Mouse (Mus musculus) gastrocnemius, postnatal 14 days (tissue): ENCODE measurements at regions not wholly inside any gene's neighbourhood (a gene's known extent, or its start where the extent isn't known, plus 50 kb on each side); places are given as distances from the start of the nearest gene placed in this dataset.

Source experiments
- DNase-seq: peaks from one replicate; pipeline ENCODE4 v3.0.0; 2021; ENCODE audit warnings: mixed read lengths
- intact Hi-C: fragments of 180-260 bp; cut with DNase I; formaldehyde crosslinking; loops from one replicate; pipeline ENCODE4 v1.15.1; 2025; ENCODE audit warnings: low total_unique reads

DNA sequence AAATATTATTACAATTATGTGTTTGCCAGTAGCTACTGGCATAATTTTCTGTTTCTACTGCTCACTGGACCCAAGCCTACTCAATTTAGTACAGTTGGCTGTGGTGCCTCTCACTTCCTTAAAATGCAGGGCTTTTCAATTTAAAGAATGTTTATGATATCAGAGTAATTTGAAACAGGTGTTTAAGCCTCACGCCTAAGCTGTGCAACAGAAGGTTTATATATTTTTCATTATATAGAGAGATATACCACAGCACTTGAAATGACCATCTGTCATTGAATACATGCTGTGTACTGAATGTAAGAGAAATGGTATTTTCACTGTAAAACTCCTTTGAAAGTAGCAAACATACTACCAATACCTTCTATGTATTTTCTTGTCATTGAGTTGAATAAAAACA is 376.8 kb downstream of the Otol1 start:
- intact Hi-C loops: no loop called here

DNA sequence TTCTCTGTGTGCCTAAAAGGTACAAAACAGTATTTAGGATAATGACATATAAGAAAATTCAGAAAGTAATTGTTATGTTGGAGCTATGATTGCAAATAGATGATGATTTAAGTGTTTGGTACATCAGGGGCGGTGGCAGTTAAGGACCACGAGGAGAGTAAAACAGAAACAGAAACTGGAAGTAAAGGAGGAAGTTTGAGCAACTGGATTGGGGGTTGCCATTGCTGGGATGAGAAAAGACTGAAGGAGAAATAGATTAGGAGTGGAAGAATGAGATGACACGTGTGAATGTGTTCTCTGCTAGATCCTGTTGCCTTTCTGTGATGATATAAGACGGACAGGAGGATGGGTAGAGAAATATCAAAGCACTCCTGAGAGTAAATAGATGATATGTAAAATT is 378.5 kb downstream of the Otol1 start:
- intact Hi-C loops: no loop called here

More for the DNA sequence above, 376.8 kb downstream of the Otol1 start:
- DNase-seq: no peak

DNA sequence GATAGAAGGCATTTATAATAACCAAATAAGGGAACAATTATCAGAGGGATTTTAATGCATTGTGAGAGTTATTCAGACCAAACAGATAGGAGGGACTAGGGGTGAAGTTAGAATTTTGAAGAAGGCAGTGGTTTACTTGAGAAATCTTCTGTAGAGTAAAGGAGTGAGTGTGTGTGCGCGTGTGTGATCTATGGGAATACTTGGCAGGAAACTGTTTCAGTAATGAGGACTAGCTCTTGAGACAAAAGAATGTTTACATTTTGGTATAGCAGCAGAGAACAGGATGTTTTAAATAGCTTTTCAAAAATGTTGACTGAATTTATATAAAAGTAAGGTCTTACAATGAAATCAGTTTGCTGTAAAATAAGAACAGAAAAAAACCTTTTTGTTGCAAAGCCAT is 393.8 kb downstream of the Otol1 start:
- intact Hi-C loops: no loop called here
- no peak for DNase-seq

More for the DNA sequence above, 378.5 kb downstream of the Otol1 start:
- DNase-seq: no peak

DNA sequence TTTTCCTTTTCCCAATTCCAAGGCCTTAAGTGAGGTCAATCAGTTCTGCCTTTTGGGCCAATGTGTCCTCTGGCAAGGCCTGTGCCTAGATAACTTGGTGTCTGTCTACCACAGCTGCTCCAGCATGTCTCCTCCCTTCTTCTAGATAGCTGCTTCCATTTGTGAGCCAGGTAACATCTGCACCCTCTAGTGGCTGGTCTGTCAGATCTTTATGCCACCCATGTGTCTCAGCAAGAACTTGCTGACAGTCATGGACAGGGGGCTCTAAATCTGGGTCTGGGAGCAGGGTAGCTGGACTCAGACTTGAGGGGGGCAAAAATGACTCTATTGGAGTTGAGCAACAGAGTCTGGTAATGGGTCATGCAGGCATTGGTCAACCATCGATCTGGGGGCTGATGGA is 399.2 kb downstream of the Otol1 start:
- DNase-seq: no peak
- intact Hi-C loops: no loop called here

DNA sequence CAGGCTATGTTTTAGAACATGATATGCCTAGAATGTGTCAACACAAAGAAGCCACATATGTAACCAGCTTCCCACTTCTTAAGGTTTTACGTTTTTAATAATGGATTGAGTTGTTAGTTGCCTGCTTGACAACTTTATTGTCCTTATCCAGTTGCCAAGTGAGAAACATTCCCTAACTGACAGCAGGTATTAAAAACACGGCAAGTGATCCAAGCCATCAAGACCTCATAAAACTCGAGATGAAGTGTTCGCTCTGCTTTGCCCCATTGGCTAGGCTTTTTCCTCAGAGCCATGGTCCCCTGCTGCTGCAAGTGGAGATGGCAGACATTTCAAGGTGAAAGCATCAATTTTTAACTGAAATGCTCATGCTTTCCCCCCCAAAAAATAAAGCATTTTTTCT is 410.9 kb downstream of the Otol1 start:
- no peak for DNase-seq
- intact Hi-C loops: no loop called here

GRCm38 (mm10) chr3:70422016-70422415 is 414.6 kb downstream of the Otol1 start:
- no peak for DNase-seq
- intact Hi-C loops: no loop called here

DNA sequence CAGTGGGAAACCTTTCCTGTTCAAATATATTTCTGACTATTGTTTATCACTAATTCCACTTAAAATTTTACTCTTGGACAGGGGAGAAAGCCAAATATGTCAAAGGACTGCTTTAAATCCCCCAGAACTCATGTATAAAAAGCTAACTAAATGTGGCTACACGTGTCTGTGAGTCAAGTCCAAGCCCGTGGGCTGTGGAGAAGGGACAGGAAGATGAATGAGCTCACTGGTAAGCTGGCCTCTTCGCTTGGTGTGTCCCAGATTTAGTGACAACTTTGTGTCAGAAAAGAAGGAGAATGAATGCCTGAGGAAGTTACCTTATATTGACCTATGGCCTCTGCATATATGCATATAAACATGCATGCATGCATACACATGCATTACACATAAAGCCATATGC is 415.3 kb downstream of the Otol1 start:
- DNase-seq: no peak
- intact Hi-C loops: no loop called here

- DNase-seq: no peak
- intact Hi-C loops: no loop called here
Observed at GRCm38 (mm10) chr3:70436671-70437070, 429.3 kb downstream of the Otol1 start.

DNA sequence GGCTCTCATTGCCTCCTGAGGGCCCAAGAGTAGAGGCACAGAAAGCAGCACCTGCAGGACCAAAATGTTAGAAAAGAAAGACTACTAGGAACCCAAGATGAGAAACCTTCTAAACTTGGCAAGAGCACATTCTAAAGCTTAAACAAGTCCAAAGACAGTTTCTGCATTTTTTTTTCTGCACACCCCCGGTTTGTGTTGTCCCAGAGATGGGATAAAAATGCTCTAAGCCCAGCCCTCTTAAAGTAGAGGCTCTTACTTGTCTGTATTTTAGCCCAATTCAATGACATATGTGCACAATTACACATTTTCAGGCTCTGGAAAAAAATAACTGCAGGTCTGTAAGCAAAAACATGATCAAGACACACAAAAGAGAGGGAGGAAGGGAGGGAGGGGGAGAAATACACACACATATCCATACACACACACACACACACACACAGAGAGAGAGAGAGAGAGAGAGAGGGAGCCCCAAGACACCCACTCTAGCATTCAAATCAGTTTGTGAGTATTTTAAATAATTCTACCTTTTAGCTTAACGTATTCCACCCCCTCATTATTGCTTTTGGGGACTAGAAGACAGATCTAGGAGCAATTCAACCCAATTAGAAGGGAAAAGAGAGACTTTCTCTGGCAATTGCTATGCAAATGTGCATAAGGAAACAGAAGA is 449.9 kb downstream of the Otol1 start:
- intact Hi-C loops: no loop called here
- DNase-seq: no peak

DNA sequence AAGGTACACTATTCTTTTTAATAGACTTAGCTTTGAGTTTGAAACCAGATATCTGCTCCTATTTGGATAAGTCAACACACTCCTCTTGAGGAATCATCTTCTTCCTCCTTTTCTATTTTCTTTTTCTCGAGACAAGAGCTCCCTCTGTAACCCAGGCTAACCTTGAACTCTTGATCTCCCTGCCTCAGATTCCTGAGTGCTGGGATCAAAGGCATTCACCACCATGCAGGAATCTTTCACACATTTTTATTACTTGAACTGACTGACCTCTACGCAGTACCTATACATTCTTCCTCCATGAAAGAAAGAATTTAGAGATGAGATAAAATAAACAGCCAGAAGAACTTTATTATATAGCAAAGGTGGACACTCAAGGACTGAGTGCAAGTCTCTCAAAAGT is 453.4 kb downstream of the Otol1 start:
- intact Hi-C loops: no loop called here
- no peak for DNase-seq

DNA sequence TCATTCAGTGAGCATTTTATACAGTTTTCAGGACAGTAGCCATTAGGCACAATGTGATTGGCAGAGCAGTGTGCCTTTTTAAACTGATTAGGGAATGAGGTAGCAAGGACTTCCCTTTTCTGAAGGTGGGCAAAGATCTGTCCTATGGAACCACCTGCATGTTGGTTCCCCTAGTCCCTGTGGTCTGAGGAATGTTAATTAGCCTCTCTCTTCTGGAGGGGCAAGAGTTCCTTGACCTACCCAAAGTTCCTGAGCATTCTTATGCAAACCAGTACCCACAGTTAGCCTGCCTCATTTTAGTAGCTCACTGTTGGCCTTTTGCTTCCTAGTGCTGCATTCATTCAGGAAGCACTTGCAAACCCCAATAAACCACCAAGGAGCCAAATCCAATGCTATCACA is 455.8 kb downstream of the Otol1 start:
- intact Hi-C loops: no loop called here
- no peak for DNase-seq

DNA sequence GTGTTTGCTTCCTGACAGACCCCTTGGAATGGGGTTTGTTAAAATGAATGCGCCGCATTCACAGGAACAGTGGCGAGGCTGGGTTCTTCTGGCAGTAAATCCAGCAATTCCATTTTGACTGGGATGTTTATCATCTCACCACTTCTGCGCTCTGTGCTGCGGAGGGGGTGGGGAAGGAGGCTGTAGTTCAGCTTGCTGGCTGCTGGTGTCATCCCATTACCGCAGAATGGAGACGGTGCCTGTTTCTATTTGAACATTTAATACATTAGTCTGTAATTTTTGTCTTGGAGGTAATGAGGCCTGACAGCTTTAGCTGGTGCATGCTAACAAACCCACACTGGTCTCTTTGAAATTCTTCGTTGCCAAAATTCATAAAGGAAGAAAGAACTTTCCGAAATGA is 475.1 kb downstream of the Otol1 start:
- peak; percentile 3 for DNase-seq
- intact Hi-C loops: no loop called here

DNA sequence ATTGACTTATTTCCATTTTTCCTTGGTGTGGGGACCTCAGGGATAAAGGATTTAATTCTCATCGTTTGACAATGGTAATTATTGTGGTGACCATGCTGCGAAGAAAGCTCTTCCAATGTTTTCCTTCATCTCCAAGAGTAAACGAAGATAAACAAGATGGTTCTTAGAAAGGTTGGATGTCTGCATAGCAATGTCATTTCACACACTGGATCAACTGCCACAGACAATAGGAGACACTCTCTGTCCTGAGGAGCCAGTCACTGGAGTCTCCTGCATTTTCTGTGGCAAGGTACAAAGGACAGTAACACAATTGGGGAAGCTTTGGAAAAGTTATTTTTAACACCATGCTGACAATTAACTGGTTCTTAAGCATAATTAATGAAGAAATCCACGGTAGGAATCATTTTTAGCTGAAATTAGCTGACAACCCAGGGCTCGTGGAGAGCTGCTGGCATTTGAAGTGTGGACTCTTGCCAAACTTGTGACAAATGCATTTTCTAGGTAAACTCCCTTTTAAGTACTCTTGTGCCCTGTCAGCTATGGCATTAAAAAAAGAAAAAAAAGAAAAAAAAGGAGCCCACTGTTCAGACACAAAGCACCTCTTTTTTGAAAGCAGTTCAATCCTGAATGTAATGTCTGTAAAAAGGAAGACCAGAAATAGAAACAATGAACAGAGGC is 475.8 kb downstream of the Otol1 start:
- intact Hi-C loops: no loop called here
- DNase-seq: no peak

DNA sequence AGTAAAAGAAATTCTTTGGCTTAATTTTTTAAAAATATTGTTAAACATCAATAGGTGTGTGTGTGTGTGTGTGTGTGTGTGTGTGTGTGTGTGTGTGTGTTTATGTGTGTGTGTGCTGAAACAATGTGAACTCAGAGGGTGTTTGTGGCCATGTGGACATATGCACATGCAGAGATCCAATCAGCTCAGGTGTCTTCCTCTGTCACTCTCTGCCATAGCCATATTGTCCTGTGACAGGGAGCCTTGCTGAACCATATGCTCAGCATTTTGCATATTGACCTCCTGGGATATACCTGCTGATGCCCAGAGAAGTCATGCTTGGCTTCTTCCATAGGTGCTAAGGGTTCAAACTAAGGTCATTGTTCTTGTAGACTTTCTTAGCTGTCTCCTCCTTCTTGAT is 489.0 kb downstream of the Otol1 start:
- no peak for DNase-seq
- intact Hi-C loops: no loop called here

GRCm38 (mm10) chr3:70500245-70500858 is 492.9 kb downstream of the Otol1 start:
- intact Hi-C loops: no loop called here
- no peak for DNase-seq

GRCm38 (mm10) chr3:70500991-70501961 is 493.9 kb downstream of the Otol1 start:
- peak; percentile 4 for DNase-seq
- intact Hi-C loops: no loop called here

GRCm38 (mm10) chr3:70533593-70534321 is 526.3 kb downstream of the Otol1 start:
- no peak for DNase-seq
- intact Hi-C loops: no loop called here

DNA sequence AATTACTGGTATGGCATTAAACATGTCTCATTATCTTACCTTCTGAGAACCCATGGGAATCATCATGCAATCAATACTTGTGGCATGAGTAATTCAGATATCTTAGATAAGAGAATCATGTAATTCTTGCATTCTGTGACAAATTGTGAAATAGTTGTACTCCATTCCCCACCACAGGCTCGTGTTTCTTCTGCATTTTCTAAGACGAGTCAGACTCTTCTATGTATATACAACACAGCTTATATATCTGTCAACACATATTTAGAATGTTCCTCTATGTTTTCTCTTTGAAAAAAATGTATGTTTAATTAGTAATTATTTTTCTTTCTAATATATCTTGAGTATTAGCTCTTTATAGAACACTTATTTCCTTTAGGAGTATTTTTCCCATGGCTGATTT is 527.7 kb downstream of the Otol1 start:
- intact Hi-C loops: no loop called here
- no peak for DNase-seq

GRCm38 (mm10) chr3:70543911-70544310 is 536.5 kb downstream of the Otol1 start:
- DNase-seq: no peak
- intact Hi-C loops: no loop called here
